Comparison of ENCODE assay signal across 18 mouse cellular contexts in genomic region chr10:75767756-75768155, GRCm38 (mm10). TPM values are rescaled to one million over a fixed set of nuclear protein-coding genes. Genes with fewer than 3 reads are reported as not detected.
DNase-seq lines count a peak whose midpoint lies in the region; ATAC-seq and TF ChIP-seq lines count a peak whose summit lies in the region.
"Not testable (repeated sequence)": the region's sequence is repeated elsewhere in the genome, so short reads cannot be mapped to it uniquely, and the experiment has no call there.
"Had no signal": no experiment of that assay in that cellular context is flagged by ENCODE, and none has a peak within 500 bp of the region (broad histone marks: within the 10 kb centered on the region; RNA-seq: fewer than 3 reads in every experiment).

No protein-coding gene starts in this region.

- H3K9me3 ChIP-seq in ES-Bruce4 (replicated peaks; ENCODE audit: control insufficient read depth, insufficient read depth, low read length, poor library complexity, severe bottlenecking); stomach, postnatal 0 days (ENCODE audit: control insufficient read depth, low read length): not testable (repeated sequence)

- not testable (repeated sequence) for H3K4me3 ChIP-seq in ES-Bruce4 (ENCODE audit: low read depth, low read length); stomach, postnatal 0 days (ENCODE audit: low read depth, low read length)

- DNase-seq in 416B (ENCODE audit: low read depth) (peak; percentile 46), NIH3T3 (ENCODE audit: low read depth) (peak; percentile 46), ZHBTc4 (ENCODE audit: low read depth, low spot score) (peak; percentile 37), liver (peak; percentile 51)
- DNase-seq in lung, postnatal 36 days = peak; percentile 15
- DNase-seq in stomach, postnatal 0 days (ENCODE audit: low spot score) = peak; percentile 56

- H3K36me3 ChIP-seq in ES-Bruce4 (ENCODE audit: control insufficient read depth, insufficient read depth, low read length, poor library complexity, severe bottlenecking); stomach, postnatal 0 days (ENCODE audit: control insufficient read depth, insufficient read depth, low read length): not testable (repeated sequence)

- WGBS in stomach, postnatal 0 days = 31% methylated on average over 5 of the region's 5 CpGs

- not testable (repeated sequence) for H3K4me1 ChIP-seq in ES-Bruce4 (ENCODE audit: control insufficient read depth, insufficient read depth, low read length); stomach, postnatal 0 days (replicated peaks; ENCODE audit: control insufficient read depth, insufficient read depth)

- H3K27me3 ChIP-seq in ES-Bruce4 (ENCODE audit: control insufficient read depth, insufficient read depth, low read length, poor library complexity, severe bottlenecking); stomach, postnatal 0 days (ENCODE audit: control insufficient read depth, insufficient read depth, low read length): not testable (repeated sequence)

- ATAC-seq in stomach, postnatal 0 days (ENCODE audit: low FRiP score, low TSS enrichment) = not testable (repeated sequence)

- not testable (repeated sequence) for TF ChIP-seq POLR2A in ES-Bruce4 (IDR thresholded peaks at IDR 0.05; ENCODE audit: insufficient read depth, low read length)

- not testable (repeated sequence) for H3K4me2 ChIP-seq in stomach, postnatal 0 days (replicated peaks; ENCODE audit: low read depth)

- H3K27ac ChIP-seq in ES-Bruce4 (ENCODE audit: insufficient read depth, low read length) = peak overlapping the region; percentile 71
- H3K27ac ChIP-seq in stomach, postnatal 0 days (replicated peaks) = not testable (repeated sequence)

- TF ChIP-seq EP300 in ES-Bruce4 (IDR thresholded peaks at IDR 0.05; ENCODE audit: insufficient read depth, low read depth, low read length); stomach, postnatal 0 days (optimal IDR thresholded peaks at IDR 0.05): not testable (repeated sequence)

- not testable (repeated sequence) for H3K9ac ChIP-seq in ES-Bruce4 (ENCODE audit: low read depth, poor library complexity, severe bottlenecking); stomach, postnatal 0 days (ENCODE audit: low read length)

- not testable (repeated sequence) for TF ChIP-seq CTCF in ES-Bruce4 (IDR thresholded peaks at IDR 0.05; ENCODE audit: low read depth, low read length); stomach, postnatal 0 days (IDR thresholded peaks at IDR 0.05; ENCODE audit: low read depth)

RNA-seq across cellular contexts. Expression of gene Cabin1, which starts 3.6 kb away (rescaled TPM):
- polyA plus RNA-seq in ES-Bruce4 (2011; ENCODE audit: insufficient read depth, insufficient read length, low read depth, missing spikeins) = 35.6 and 41.5 TPM in 2 replicates
- 13.9 and 14.7 TPM in 2 replicates for polyA plus RNA-seq in stomach, postnatal 0 days (2015; fragmentation: Nextera tagmentation; extraction: Ambion mirVana)

RNA-seq across cellular contexts. Expression of gene Ddt, which starts 5.5 kb away (rescaled TPM):
- polyA plus RNA-seq in ES-Bruce4 (2011; ENCODE audit: insufficient read depth, insufficient read length, low read depth, missing spikeins) = 99.5 and 108 TPM in 2 replicates
- polyA plus RNA-seq in stomach, postnatal 0 days (2015; fragmentation: Nextera tagmentation; extraction: Ambion mirVana) = 64.1 and 68.4 TPM in 2 replicates

RNA-seq across cellular contexts. Expression of gene Gm20441, which starts 13.0 kb away (rescaled TPM):
- polyA plus RNA-seq in ES-Bruce4 (2011; ENCODE audit: insufficient read depth, insufficient read length, low read depth, missing spikeins) = not detected in 2 replicates
- 0.16 and 0.64 TPM in 2 replicates for polyA plus RNA-seq in stomach, postnatal 0 days (2015; fragmentation: Nextera tagmentation; extraction: Ambion mirVana)
- polyA plus RNA-seq: adrenal gland, adult 2 months; brain, embryonic 14.5 days; C2C12; embryonic facial prominence, embryonic 11.5 days; embryonic facial prominence, embryonic 13.5 days; embryonic facial prominence, embryonic 15.5 days; erythroblast, embryonic 14.5 days; forebrain, embryonic 10.5 days; forebrain, embryonic 12.5 days; forebrain, embryonic 16.5 days; frontal cortex, adult 2 months had no signal

RNA-seq across cellular contexts. Expression of gene Gstt3, which starts 13.5 kb away (rescaled TPM):
- 9.7 and 11.6 TPM in 2 replicates for polyA plus RNA-seq in ES-Bruce4 (2011; ENCODE audit: insufficient read depth, insufficient read length, low read depth, missing spikeins)
- polyA plus RNA-seq in stomach, postnatal 0 days (2015; fragmentation: Nextera tagmentation; extraction: Ambion mirVana) = 72.6 and 77.8 TPM in 2 replicates
- polyA plus RNA-seq: erythroblast, embryonic 14.5 days had no signal

RNA-seq across cellular contexts. Expression of gene Gstt1, which starts 30.6 kb away (rescaled TPM):
- 8.9 and 9.5 TPM in 2 replicates for polyA plus RNA-seq in ES-Bruce4 (2011; ENCODE audit: insufficient read depth, insufficient read length, low read depth, missing spikeins)
- polyA plus RNA-seq in stomach, postnatal 0 days (2015; fragmentation: Nextera tagmentation; extraction: Ambion mirVana) = 16.1 and 19.7 TPM in 2 replicates
